Mouse (Mus musculus) spleen, adult 2 months (tissue): ENCODE measurements at regions not wholly inside any gene's neighbourhood (a gene's known extent, or its start where the extent isn't known, plus 50 kb on each side); places are given as distances from the start of the nearest gene placed in this dataset.

Experiments used
- CTCF ChIP-seq: fragments of 200-500 bp; IDR thresholded peaks from 2 replicates; pipeline ENCODE4 v1.5.1; 2011; ENCODE audit warnings: mild to moderate bottlenecking, inconsistent platforms; ENCODE audit not compliant: insufficient read depth, insufficient read length, insufficient replicate concordance; ENCODE audit errors: extremely low read depth
- POLR2A ChIP-seq: fragments of 200-500 bp; IDR thresholded peaks from 2 replicates; pipeline ENCODE4 v1.6.1; 2011; ENCODE audit warnings: low read depth, low read length, inconsistent platforms

GRCm38 (mm10) chr12:113275934-113276333 lies 90.2 kb downstream of the Tmem121 start:
- TF ChIP-seq POLR2A, result no peak
- no peak for TF ChIP-seq CTCF
